Mouse (Mus musculus) testis, adult 2 months (tissue): ENCODE measurements around the gene Dock2.

Experiments used
- CTCF ChIP-seq: fragments of 200-500 bp; IDR thresholded peaks from 2 replicates; pipeline ENCODE4 v1.5.1; 2012; ENCODE audit warnings: low read depth, mild to moderate bottlenecking, inconsistent platforms, low read length, moderate library complexity; ENCODE audit not compliant: control insufficient read depth, insufficient read depth, insufficient replicate concordance
- POLR2A ChIP-seq: fragments of 200-500 bp; IDR thresholded peaks from 2 replicates; pipeline ENCODE4 v1.6.1; 2012; ENCODE audit warnings: low read depth, mild to moderate bottlenecking, inconsistent platforms, low read length, moderate library complexity; ENCODE audit not compliant: control insufficient read depth

DNA sequence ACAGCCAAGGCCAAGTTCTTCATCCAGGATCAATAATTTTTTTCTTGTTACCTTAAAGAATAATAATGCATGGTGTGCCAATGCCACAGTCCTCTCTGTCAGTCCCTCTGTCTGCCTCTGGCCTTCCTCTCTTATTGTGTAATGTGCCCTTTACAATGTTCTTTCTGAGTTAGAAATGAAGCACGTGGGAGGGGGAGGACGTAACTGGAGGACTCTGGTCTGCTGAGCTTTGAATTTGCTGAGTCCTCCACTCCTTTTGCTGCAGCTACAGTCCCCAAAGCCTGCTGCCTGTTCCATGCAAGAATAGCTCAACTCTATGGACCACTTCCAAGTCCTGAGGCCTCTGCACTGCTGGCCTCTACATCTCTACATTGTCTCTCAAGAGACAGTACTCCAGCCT is 599.4 kb downstream of the Dock2 start:
- TF ChIP-seq CTCF = no peak
- TF ChIP-seq POLR2A = no peak
